Mouse (Mus musculus) C2C12 (cell line): ENCODE measurements around the gene P3h2.

Experiments used
- CEBPB ChIP-seq: IDR thresholded peaks from one replicate; pipeline ENCODE4 v1.6.1; 2011; ENCODE audit warnings: low read depth, mild to moderate bottlenecking, control low read depth, moderate library complexity
- CTCF ChIP-seq: IDR thresholded peaks from one replicate; pipeline ENCODE4 v1.5.1; 2011; ENCODE audit not compliant: control insufficient read depth, insufficient read depth, insufficient read length
- USF1 ChIP-seq: IDR thresholded peaks from one replicate; pipeline ENCODE4 v1.6.1; 2011; ENCODE audit warnings: low read depth, mild to moderate bottlenecking, control low read depth, moderate library complexity

DNA sequence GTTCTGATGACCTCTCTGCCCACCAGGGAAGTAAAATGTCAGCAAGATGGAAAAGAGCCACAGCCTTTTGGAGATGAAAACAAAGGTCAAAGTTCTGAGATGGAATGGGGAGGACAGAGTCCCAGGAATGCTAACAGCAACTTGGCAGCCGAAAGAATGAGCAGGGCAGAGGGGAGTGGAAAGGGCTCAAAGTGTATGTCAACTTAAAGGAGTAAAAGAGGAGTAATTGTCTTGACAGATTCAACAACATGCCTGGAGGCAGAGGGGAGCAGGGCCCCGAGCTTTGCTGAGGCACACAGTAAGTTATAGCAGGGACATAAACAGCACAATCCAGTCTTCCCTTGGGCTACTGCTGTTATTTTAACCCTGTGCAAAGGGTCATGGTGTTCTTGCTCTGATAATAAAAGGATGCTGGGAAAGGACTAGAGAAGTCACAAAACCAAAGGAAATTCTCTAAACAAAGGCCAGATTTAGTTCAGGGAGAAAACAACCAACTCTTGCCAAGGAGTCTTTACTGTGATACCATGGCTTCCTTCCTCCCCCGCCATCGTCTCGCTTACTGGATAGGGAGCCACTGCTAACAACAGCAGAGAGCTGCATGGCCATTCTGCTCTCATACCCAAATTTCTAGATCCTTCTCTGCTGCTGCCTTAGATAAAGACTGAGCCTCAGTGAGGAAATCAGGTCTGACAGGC, 56.0 kb downstream of the P3h2 start:
- TF ChIP-seq CTCF = no peak
- TF ChIP-seq CEBPB = no peak
- no peak for TF ChIP-seq USF1
